Mouse (Mus musculus) myocyte (in vitro differentiated cells): ENCODE measurements at regions not wholly inside any gene's neighbourhood (a gene's known extent, or its start where the extent isn't known, plus 50 kb on each side); places are given as distances from the start of the nearest gene placed in this dataset.

ENCODE experiments used
- MYOD1 ChIP-seq, 3 experiments: IDR thresholded peaks; one replicate each; pipeline ENCODE4 v1.6.1; 2011; ENCODE audit warnings: control low read depth in 2 of 3, low read depth in 2 of 3, mild to moderate bottlenecking in 2 of 3, moderate library complexity in 1 of 3; ENCODE audit not compliant: insufficient read length in 2 of 3, control insufficient read depth in 1 of 3
- MYOG ChIP-seq, 3 experiments: IDR thresholded peaks; one replicate each; pipeline ENCODE4 v1.6.1; 2011; ENCODE audit warnings: control low read depth in 2 of 3, low read depth in 2 of 3, mild to moderate bottlenecking in 2 of 3; ENCODE audit not compliant: insufficient read length in 2 of 3, control insufficient read depth in 1 of 3, insufficient read depth in 1 of 3
- POLR2A ChIP-seq: IDR thresholded peaks from one replicate; pipeline ENCODE4 v1.6.1; 2011; ENCODE audit warnings: low read depth, mild to moderate bottlenecking, control low read depth, moderate library complexity; ENCODE audit not compliant: insufficient read length

GRCm38 (mm10) chr4:95507141-95507945, 50.0 kb upstream of the Fggy start:
- no peak for TF ChIP-seq MYOG (IDR thresholded peaks at IDR 0.05; ENCODE audit: control insufficient read depth in 1 of 3, insufficient read depth in 1 of 3, insufficient read length in 2 of 3, low read depth in 2 of 3)
- TF ChIP-seq POLR2A = no peak
- no peak for TF ChIP-seq MYOD1 (IDR thresholded peaks at IDR 0.05; ENCODE audit: control insufficient read depth in 1 of 3, insufficient read length in 2 of 3, low read depth in 2 of 3)
